Mouse (Mus musculus): ENCODE measurements around the gene Slc35d2.
A peak's percentile ranks its signal among the peaks of the same experiment; 100 is the strongest.

DNA sequence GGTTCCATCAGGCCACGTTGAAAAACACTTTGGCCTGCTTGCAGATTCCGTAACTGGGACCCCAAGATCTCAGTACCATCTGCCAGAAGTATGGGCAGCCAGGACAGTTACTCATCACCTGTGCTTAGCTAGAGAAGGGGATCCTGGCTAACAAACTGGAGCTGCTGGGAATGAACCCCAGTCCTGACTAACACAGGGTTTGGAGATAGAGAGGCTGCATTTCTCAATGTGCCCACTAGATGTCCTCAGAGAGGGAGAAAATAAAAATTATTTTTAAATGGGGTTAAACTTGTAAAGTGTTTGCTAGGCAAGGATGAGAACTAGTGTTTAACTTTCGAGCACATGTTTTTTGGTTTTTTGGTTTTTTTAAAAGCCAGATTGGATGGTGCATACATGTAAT, 29.0 kb downstream of the Slc35d2 start:
- TF ChIP-seq CTCF (IDR thresholded peaks at IDR 0.05): peak; percentile 96; the same call in 1 of the 2 replicates
- no peak for TF ChIP-seq POLR2A (IDR thresholded peaks at IDR 0.05; ENCODE audit: insufficient read depth, low read depth, low read length)
- TF ChIP-seq EP300 (IDR thresholded peaks at IDR 0.05; ENCODE audit: insufficient read depth, low read depth, low read length): no peak

Measured in heart, adult 2 months (tissue).